Mouse (Mus musculus): ENCODE data around the gene Rab25. TPM values are rescaled to one million over a fixed set of nuclear protein-coding genes. Genes with fewer than 3 reads are reported as not detected.

Rab25 gene
- polyA plus RNA-seq, 1 experiment from 2014 or later = 0.41 TPM

- POLR2A ChIA-PET = interaction anchor here (1.1 to 1.3 kb wide), 3 partner anchors 9 to 24 kb away, joined by 3 to 4 read pairs (median 4); no protein-coding TSS in a partner anchor
- CTCF ChIA-PET = interaction anchor here (1.1 to 3.7 kb wide), 5 partner anchors 10 to 39 kb away, joined by 3 to 12 read pairs (median 5); no protein-coding TSS in a partner anchor
- DNase-seq (ENCODE audit: low read depth, low spot score) (no peak), ATAC-seq (no peak)
- in situ Hi-C loops (cut with MboI; ENCODE audit: low pct_unique_long_range_greater_than_20kb) = no loop called here
- no peaks in the 10 kb centered on the region for H3K27me3 ChIP-seq
- TF ChIP-seq CTCF (IDR thresholded peaks at IDR 0.05) = no peak
Observed at GRCm38 (mm10) chr3:88569093-88569492, 21.0 kb upstream of the Rab25 start.

DNA sequence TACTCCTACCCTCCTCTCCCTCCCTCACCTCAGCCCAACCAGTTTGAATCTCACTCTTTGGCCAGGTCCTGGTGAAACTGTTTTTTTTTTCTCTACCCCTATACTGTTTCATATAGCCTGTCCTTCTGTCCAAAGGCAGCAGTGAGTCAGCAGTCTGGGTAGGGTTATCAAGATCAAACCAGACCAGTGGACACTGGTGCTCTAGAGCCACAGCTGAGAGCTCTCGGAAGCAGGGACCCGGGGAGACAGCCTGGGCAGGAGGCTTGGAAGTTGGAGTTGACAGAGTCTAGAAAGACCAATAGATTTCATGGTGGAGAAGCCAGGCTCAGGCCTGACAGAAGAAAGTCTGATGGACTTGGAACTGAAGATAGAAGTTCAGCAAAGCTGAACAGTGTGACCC, 20.5 kb upstream of the Rab25 start:
- DNase-seq (ENCODE audit: low read depth, low spot score) (no peak), ATAC-seq (no peak)
- no peak for TF ChIP-seq CTCF (IDR thresholded peaks at IDR 0.05)
- ChIA-PET CTCF (interaction anchor here (1.1 to 3.7 kb wide), 4 partner anchors 11 to 38 kb away, joined by 3 to 12 read pairs (median 4); no protein-coding TSS in a partner anchor), POLR2A (interaction anchor here (1.1 to 1.3 kb wide), 2 partner anchors 10 to 14 kb away, joined by 3 to 4 read pairs; no protein-coding TSS in a partner anchor)
- in situ Hi-C loops (cut with MboI; ENCODE audit: low pct_unique_long_range_greater_than_20kb) = no loop called here
- H3K27me3 ChIP-seq = no peaks in the 10 kb centered on the region

- ATAC-seq (no peak), DNase-seq (ENCODE audit: low read depth, low spot score) (no peak)
- POLR2A ChIA-PET = interaction anchor here (1.1 kb wide), 1 partner anchor 13 kb away, joined by 4 read pairs; no protein-coding TSS in a partner anchor
- no peak for TF ChIP-seq CTCF (IDR thresholded peaks at IDR 0.05)
- CTCF ChIA-PET = interaction anchor here (2.1 to 3.7 kb wide), 2 partner anchors 12 to 13 kb away, joined by 6 to 12 read pairs; no protein-coding TSS in a partner anchor
- no peaks in the 10 kb centered on the region for H3K27me3 ChIP-seq
- in situ Hi-C loops (cut with MboI; ENCODE audit: low pct_unique_long_range_greater_than_20kb) = no loop called here
Observed at GRCm38 (mm10) chr3:88567892-88568291, 19.8 kb upstream of the Rab25 start.

DNA sequence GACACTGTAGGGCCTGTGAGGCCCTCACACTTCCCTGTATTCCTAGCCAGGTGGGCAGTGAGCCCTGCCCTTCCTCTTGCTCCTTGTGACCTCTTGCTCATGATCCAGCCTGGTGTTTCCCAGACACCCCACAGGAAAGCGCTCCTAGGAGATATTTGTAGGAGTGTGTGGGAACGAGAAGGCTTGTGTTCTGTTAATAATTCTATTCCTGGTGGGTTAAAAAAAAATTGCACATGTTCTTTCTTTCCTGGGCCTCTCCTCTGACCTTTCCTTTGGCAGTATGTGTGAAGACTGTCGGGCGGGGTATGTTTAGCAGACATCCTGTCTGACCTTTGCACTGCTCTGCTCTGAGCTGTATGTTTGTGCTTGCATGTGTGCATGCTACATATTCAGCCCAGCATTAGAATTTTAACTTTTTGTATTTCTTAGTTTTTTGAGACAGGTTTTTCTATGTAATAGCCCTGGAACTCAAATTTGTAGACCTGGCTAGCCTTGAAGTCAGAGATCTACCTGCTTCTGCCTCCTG, 18.5 kb upstream of the Rab25 start:
- in situ Hi-C loops (cut with MboI; ENCODE audit: low pct_unique_long_range_greater_than_20kb) = no loop called here
- no peak for ATAC-seq

DNA sequence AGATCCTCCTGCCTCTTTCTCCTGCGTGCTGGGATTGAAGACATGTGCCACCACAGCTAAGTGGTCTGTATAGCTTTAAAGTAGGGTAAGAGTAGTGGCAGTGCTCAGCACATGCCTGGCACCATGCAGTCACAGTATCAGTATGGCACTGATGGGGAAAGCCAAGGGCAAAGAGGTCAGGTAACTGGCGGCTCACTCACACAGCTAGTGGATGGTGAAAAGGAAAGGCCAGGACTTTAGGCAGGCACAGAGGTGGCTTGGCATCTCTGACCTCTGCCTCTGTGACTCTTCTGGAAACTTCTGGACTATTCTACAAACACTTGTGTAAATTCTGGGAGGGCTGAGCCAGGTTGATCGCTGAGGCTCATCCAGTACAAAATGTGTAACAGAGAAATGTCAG, 18.0 kb upstream of the Rab25 start:
- DNase-seq (ENCODE audit: low read depth, low spot score) (no peak), ATAC-seq (no peak)
- no peak for TF ChIP-seq CTCF (IDR thresholded peaks at IDR 0.05)
- H3K27me3 ChIP-seq = no peaks in the 10 kb centered on the region
- CTCF ChIA-PET = interaction anchor here (1.1 to 1.6 kb wide), 2 partner anchors 18 to 31 kb away, joined by 3 read pairs; no protein-coding TSS in a partner anchor
- POLR2A ChIA-PET = no interaction called here
- in situ Hi-C loops (cut with MboI; ENCODE audit: low pct_unique_long_range_greater_than_20kb) = no loop called here

More for the DNA sequence above, 18.5 kb upstream of the Rab25 start:
- ChIA-PET CTCF (interaction anchor here (1.6 kb wide), 1 partner anchor 18 kb away, joined by 3 read pairs; no protein-coding TSS in a partner anchor), POLR2A (no interaction called here)
- TF ChIP-seq CTCF (IDR thresholded peaks at IDR 0.05) = no peak
- DNase-seq (ENCODE audit: low read depth, low spot score) = no peak
- H3K27me3 ChIP-seq = no peaks in the 10 kb centered on the region

DNA sequence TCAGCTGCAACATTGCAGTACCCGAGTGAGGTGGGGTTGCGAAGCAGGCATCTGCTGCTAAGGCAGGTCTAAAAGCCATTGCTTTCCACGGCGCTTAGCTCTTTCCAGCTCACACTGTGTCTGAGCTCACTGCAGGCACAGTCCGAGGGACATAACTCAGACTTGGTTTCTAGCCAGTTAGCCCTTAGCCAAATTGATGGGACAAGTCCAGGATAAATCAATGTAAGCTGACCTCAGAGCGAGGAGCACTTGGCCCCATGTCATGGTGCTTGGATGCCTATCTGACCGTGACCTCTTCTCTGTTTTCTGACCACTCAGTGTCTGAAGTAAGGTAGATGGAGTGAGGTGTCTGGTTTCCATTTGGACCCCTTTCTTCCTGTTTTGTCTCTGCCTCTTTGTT, 15.9 kb upstream of the Rab25 start:
- peak; percentile 46 for ATAC-seq
- ChIA-PET POLR2A (interaction anchor here (1.2 to 3.2 kb wide), 6 partner anchors 11 to 64 kb away, joined by 3 to 35 read pairs (median 4); partner anchors contain the start of genes Lamtor2 and Ubqln4), CTCF (interaction anchor here (0.9 to 4.8 kb wide), 6 partner anchors 11 to 34 kb away, joined by 3 to 29 read pairs (median 4); partner anchors contain the start of genes Lamtor2 and Ubqln4)
- peak; percentile 89 for DNase-seq (ENCODE audit: low read depth, low spot score)
- no peak for TF ChIP-seq CTCF (IDR thresholded peaks at IDR 0.05)
- in situ Hi-C loops (cut with MboI; ENCODE audit: low pct_unique_long_range_greater_than_20kb) = no loop called here
- H3K27me3 ChIP-seq = no peaks in the 10 kb centered on the region

DNA sequence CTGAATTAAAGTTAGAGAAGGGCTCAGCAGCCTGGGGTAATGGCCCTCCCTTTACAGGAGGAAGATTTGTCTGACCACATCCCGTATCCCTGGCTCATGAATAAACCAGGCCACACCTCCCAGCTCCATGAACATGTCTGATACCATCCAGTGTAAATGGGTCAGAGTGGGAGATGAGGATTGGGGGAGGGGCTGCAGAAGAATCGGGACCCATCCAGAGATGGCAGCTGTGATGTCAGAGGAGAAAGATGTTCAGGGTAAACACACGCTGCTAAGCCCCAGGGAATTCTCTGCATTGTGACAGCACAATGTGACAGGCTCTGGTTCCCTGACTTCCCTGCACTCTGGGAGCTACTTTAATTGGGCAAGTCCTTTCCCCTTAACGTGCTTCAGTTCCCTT, 15.3 kb upstream of the Rab25 start:
- ATAC-seq = peak; percentile 19
- CTCF ChIA-PET = interaction anchor here (1.0 to 4.8 kb wide), 5 partner anchors 11 to 34 kb away, joined by 3 to 29 read pairs (median 5); partner anchors contain the start of genes Lamtor2 and Ubqln4

DNA sequence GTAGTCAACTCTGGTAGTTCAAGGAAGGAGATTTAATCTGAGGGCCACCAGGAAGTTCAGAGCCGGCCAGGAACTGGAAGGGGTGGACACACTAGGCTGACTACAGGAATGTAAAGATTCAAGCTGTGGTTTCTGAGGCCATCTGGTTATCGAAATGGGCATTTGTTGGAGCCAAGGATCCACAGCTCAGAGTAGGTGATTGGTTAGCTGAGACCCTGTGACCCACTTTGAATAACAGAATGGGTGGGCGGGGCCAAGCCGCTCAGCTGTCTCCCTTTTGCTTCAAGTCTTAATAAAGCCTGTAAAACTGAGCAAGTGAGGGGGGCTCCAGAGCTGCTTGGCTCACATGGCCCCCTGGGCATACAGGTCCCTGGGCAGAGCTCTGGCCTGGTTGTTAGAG, 13.9 kb upstream of the Rab25 start:
- ChIA-PET POLR2A (interaction anchor here (1.1 to 3.2 kb wide), 6 partner anchors 9 to 60 kb away, joined by 3 to 35 read pairs (median 7); partner anchors contain the start of genes Lamtor2 and Ubqln4), CTCF (interaction anchor here (1.1 to 4.8 kb wide), 8 partner anchors 9 to 79 kb away, joined by 3 to 29 read pairs (median 6); partner anchors contain the start of genes Lamtor2 and Ubqln4)
- in situ Hi-C loops (cut with MboI; ENCODE audit: low pct_unique_long_range_greater_than_20kb) = no loop called here
- H3K27me3 ChIP-seq = no peaks in the 10 kb centered on the region
- DNase-seq (ENCODE audit: low read depth, low spot score) (peak; percentile 89), ATAC-seq (peak; percentile 85)
- no peak for TF ChIP-seq CTCF (IDR thresholded peaks at IDR 0.05)

More for the DNA sequence above, 15.3 kb upstream of the Rab25 start:
- in situ Hi-C loops (cut with MboI; ENCODE audit: low pct_unique_long_range_greater_than_20kb) = no loop called here
- no peak for TF ChIP-seq CTCF (IDR thresholded peaks at IDR 0.05)
- H3K27me3 ChIP-seq = no peaks in the 10 kb centered on the region
- POLR2A ChIA-PET = interaction anchor here (0.7 to 3.2 kb wide), 10 partner anchors 10 to 69 kb away, joined by 3 to 35 read pairs (median 3); partner anchors contain the start of genes Lamtor2 and Ubqln4
- no peak for DNase-seq (ENCODE audit: low read depth, low spot score)

- in situ Hi-C loops (cut with MboI; ENCODE audit: low pct_unique_long_range_greater_than_20kb) = no loop called here
- TF ChIP-seq CTCF (IDR thresholded peaks at IDR 0.05) = no peak
- CTCF ChIA-PET = no interaction called here
Observed at GRCm38 (mm10) chr3:88559596-88559995, 11.5 kb upstream of the Rab25 start.

DNA sequence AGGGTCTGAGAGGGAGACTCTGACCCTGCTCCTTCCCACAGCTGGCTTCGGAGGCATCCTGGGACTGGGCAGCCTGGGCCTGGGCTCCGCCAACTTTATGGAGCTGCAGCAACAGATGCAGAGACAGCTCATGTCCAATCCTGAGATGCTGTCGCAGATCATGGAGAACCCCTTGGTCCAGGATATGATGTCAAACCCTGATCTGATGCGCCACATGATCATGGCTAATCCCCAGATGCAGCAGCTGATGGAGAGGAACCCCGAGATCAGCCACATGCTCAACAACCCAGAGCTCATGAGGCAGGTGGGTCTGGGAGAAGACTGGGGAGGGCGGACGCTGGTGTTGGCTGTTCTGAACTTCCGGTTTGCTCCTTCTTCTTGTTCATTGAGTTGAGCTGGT, 8.5 kb upstream of the Rab25 start:
- POLR2A ChIA-PET = interaction anchor here (1.0 to 1.3 kb wide), 2 partner anchors 30 to 36 kb away, joined by 3 to 4 read pairs; no protein-coding TSS in a partner anchor
- DNase-seq (ENCODE audit: low read depth, low spot score) (no peak), ATAC-seq (no peak)
- H3K27me3 ChIP-seq = no peaks in the 10 kb centered on the region
- TF ChIP-seq CTCF (IDR thresholded peaks at IDR 0.05) = no peak
- CTCF ChIA-PET = interaction anchor here (1.7 kb wide), 1 partner anchor 12 kb away, joined by 6 read pairs; no protein-coding TSS in a partner anchor
- in situ Hi-C loops (cut with MboI; ENCODE audit: low pct_unique_long_range_greater_than_20kb) = no loop called here

More at GRCm38 (mm10) chr3:88559596-88559995, 11.5 kb upstream of the Rab25 start:
- no peak for ATAC-seq
- no peak for DNase-seq (ENCODE audit: low read depth, low spot score)
- POLR2A ChIA-PET = interaction anchor here (1.2 kb wide), 1 partner anchor 31 kb away, joined by 3 read pairs; no protein-coding TSS in a partner anchor
- H3K27me3 ChIP-seq = no peaks in the 10 kb centered on the region
